Mouse (Mus musculus): Measurements from ENCODE around the gene Rab3a.

GRCm38 (mm10) chr8:70748246-70749096 is 6.0 kb upstream of the Rab3a start:
- TF ChIP-seq GATA1 (IDR thresholded peaks at IDR 0.05; ENCODE audit: borderline replicate concordance, low read length) (no peak), FLI1 (IDR thresholded peaks at IDR 0.05; ENCODE audit: low read length) (no peak)
